Mouse (Mus musculus): ENCODE measurements around the gene Slc2a8. TPM values are rescaled to one million over a fixed set of nuclear protein-coding genes. Genes with fewer than 3 reads are reported as not detected.
A peak's percentile ranks its signal among the peaks of the same experiment; 100 is the strongest.

The Slc2a8 gene
- polyA plus RNA-seq, 1 experiment from 2014 or later = 23.9 TPM

DNA sequence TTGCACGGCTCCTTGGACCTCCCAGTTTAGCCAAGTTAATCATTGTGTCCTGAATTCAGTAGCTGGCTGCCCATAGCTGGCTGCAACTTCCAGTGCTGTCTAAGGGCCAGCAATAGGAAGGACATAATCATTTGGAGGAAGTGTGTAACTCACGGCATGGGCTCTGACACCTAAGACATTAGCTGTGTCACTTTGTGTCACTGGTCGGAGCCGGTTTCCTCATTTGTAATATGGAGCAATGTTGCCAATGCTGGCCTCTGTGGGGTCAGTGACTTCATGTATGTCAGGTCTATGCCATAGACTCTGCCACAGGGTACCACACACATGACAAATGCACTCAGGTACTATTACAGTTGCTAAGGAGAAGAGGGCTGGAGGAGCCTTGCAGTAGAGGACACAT, 21.6 kb downstream of the Slc2a8 start:
- H3K36me3 ChIP-seq = peaks cover 51% of the 10 kb centered on the region

GRCm38 (mm10) chr2:32957344-32957743, 24.5 kb downstream of the Slc2a8 start:
- Histone ChIP-seq H3K36me3 (peaks cover 55% of the 10 kb centered on the region), H3K27me3 (no peaks in the 10 kb centered on the region), H3K4me1 (peaks cover 12% of the 10 kb centered on the region), H3K9me3 (replicated peaks) (no peaks in the 10 kb centered on the region), H3K27ac (no peak overlapping the region), H3K4me2 (replicated peaks) (no peak overlapping the region), H3K9ac (no peak overlapping the region), H3K4me3 (no peak overlapping the region)
- WGBS = 61% methylated on average over 8 of the region's 8 CpGs
- ATAC-seq (ENCODE audit: low FRiP score) = no peak

More for the DNA sequence above, 21.6 kb downstream of the Slc2a8 start:
- ATAC-seq (ENCODE audit: low FRiP score) = no peak
- WGBS = 86% methylated on average over 4 of the region's 4 CpGs
- Histone ChIP-seq H3K9me3 (replicated peaks) (no peaks in the 10 kb centered on the region), H3K4me3 (no peak overlapping the region), H3K4me2 (replicated peaks) (peak overlapping the region; percentile 73), H3K9ac (peak overlapping the region; percentile 93; the same call in 1 of the 2 replicates), H3K27ac (no peak overlapping the region), H3K27me3 (no peaks in the 10 kb centered on the region), H3K4me1 (peaks cover 29% of the 10 kb centered on the region)

- Histone ChIP-seq H3K27ac (no peak overlapping the region), H3K4me2 (replicated peaks) (no peak overlapping the region), H3K9ac (no peak overlapping the region), H3K4me3 (no peak overlapping the region), H3K36me3 (peaks cover 78% of the 10 kb centered on the region), H3K9me3 (replicated peaks) (no peaks in the 10 kb centered on the region), H3K4me1 (peaks cover 3% of the 10 kb centered on the region; the same call in 1 of the 2 replicates), H3K27me3 (no peaks in the 10 kb centered on the region)
- no peak for ATAC-seq (ENCODE audit: low FRiP score)
- WGBS = 93% methylated on average over 2 of the region's 2 CpGs
Observed at GRCm38 (mm10) chr2:32954581-32954980, 27.3 kb downstream of the Slc2a8 start.

GRCm38 (mm10) chr2:32947454-32947853, 34.4 kb downstream of the Slc2a8 start:
- no peak for ATAC-seq (ENCODE audit: low FRiP score)
- Histone ChIP-seq H3K27ac (no peak overlapping the region), H3K4me3 (no peak overlapping the region), H3K36me3 (peaks cover 78% of the 10 kb centered on the region), H3K9ac (no peak overlapping the region), H3K27me3 (no peaks in the 10 kb centered on the region; the same call in 1 of the 2 replicates), H3K4me2 (replicated peaks) (no peak overlapping the region), H3K4me1 (no peaks in the 10 kb centered on the region), H3K9me3 (replicated peaks) (no peaks in the 10 kb centered on the region)
- 88% methylated on average over 11 of the region's 11 CpGs for WGBS

GRCm38 (mm10) chr2:32940483-32940882, 41.4 kb downstream of the Slc2a8 start:
- H3K9me3 ChIP-seq (replicated peaks) = no peaks in the 10 kb centered on the region
- H3K4me3 ChIP-seq = no peak overlapping the region
- no peak overlapping the region for H3K4me2 ChIP-seq (replicated peaks)
- peaks cover 82% of the 10 kb centered on the region for H3K36me3 ChIP-seq
- no peaks in the 10 kb centered on the region; the same call in 1 of the 2 replicates for H3K27me3 ChIP-seq
- 95% methylated on average over 4 of the region's 4 CpGs for WGBS
- no peak for ATAC-seq (ENCODE audit: low FRiP score)
- no peaks in the 10 kb centered on the region for H3K4me1 ChIP-seq
- H3K9ac ChIP-seq = no peak overlapping the region
- H3K27ac ChIP-seq = no peak overlapping the region

DNA sequence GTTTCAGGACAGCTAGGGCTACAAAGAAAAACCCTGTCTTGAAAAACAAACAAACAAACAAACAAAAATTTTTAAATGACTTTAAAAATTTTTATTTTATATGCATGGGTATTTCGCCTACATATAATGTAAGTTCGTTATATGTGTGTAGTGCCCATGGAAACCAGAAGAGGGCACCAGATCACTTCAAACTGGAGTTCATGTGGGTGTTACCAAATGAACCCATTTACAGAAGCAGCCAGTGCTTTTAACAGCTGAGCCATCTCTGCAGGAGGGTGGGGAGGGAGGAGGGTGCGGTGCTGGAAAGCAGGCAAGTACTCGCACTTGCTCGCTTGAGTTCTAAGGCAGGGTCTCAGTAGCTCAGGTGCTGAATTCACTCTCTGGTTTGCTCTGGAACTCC, 42.5 kb downstream of the Slc2a8 start:
- WGBS = 65% methylated on average over 5 of the region's 5 CpGs
- no peaks in the 10 kb centered on the region for H3K27me3 ChIP-seq
- no peak overlapping the region for H3K27ac ChIP-seq
- H3K4me2 ChIP-seq (replicated peaks) = no peak overlapping the region
- H3K9ac ChIP-seq = no peak overlapping the region
- H3K36me3 ChIP-seq = peaks cover 80% of the 10 kb centered on the region
- H3K9me3 ChIP-seq (replicated peaks) = no peaks in the 10 kb centered on the region
- no peak overlapping the region for H3K4me3 ChIP-seq
- H3K4me1 ChIP-seq = no peaks in the 10 kb centered on the region
- no peak for ATAC-seq (ENCODE audit: low FRiP score)

GRCm38 (mm10) chr2:32938741-32939140, 43.1 kb downstream of the Slc2a8 start:
- no peaks in the 10 kb centered on the region for H3K27me3 ChIP-seq
- no peak overlapping the region for H3K4me2 ChIP-seq (replicated peaks)
- no peaks in the 10 kb centered on the region for H3K9me3 ChIP-seq (replicated peaks)
- no peak overlapping the region for H3K4me3 ChIP-seq
- H3K4me1 ChIP-seq = no peaks in the 10 kb centered on the region
- H3K27ac ChIP-seq = no peak overlapping the region
- H3K9ac ChIP-seq = no peak overlapping the region
- 92% methylated on average over 5 of the region's 5 CpGs for WGBS
- H3K36me3 ChIP-seq = peaks cover 82% of the 10 kb centered on the region
- ATAC-seq (ENCODE audit: low FRiP score) = no peak

GRCm38 (mm10) chr2:32931730-32932129, 50.2 kb downstream of the Slc2a8 start:
- no peaks in the 10 kb centered on the region for H3K27me3 ChIP-seq
- H3K4me1 ChIP-seq = no peaks in the 10 kb centered on the region
- H3K36me3 ChIP-seq = peaks cover 49% of the 10 kb centered on the region

GRCm38 (mm10) chr2:32928947-32929829, 52.7 kb downstream of the Slc2a8 start:
- H3K36me3 ChIP-seq = peaks cover 39% of the 10 kb centered on the region

More at GRCm38 (mm10) chr2:32931730-32932129, 50.2 kb downstream of the Slc2a8 start:
- Histone ChIP-seq H3K9ac (0 out of 2 replicates have a peak overlapping the region, but pooled peaks have one; percentile 28), H3K9me3 (replicated peaks) (no peaks in the 10 kb centered on the region), H3K4me2 (replicated peaks) (no peak overlapping the region), H3K4me3 (no peak overlapping the region), H3K27ac (no peak overlapping the region)
- WGBS = 72% methylated on average over 7 of the region's 7 CpGs
- ATAC-seq (ENCODE audit: low FRiP score) = no peak

GRCm38 (mm10) chr2:32928235-32928946, 53.5 kb downstream of the Slc2a8 start:
- H3K4me3 ChIP-seq = no peak overlapping the region
- WGBS = 29% methylated on average over 10 of the region's 10 CpGs
- no peak overlapping the region for H3K9ac ChIP-seq
- H3K4me2 ChIP-seq (replicated peaks) = no peak overlapping the region
- no peaks in the 10 kb centered on the region for H3K4me1 ChIP-seq
- H3K9me3 ChIP-seq (replicated peaks) = no peaks in the 10 kb centered on the region
- H3K27ac ChIP-seq = no peak overlapping the region
- no peaks in the 10 kb centered on the region for H3K27me3 ChIP-seq
- ATAC-seq (ENCODE audit: low FRiP score) = peak; percentile 49; the same call in 1 of the 2 replicates
- H3K36me3 ChIP-seq = peaks cover 40% of the 10 kb centered on the region

More at GRCm38 (mm10) chr2:32928947-32929829, 52.7 kb downstream of the Slc2a8 start:
- Histone ChIP-seq H3K4me2 (replicated peaks) (no peak overlapping the region), H3K9ac (no peak overlapping the region), H3K9me3 (replicated peaks) (no peaks in the 10 kb centered on the region), H3K4me3 (no peak overlapping the region), H3K27ac (no peak overlapping the region), H3K4me1 (no peaks in the 10 kb centered on the region), H3K27me3 (no peaks in the 10 kb centered on the region)
- WGBS = 88% methylated on average over 19 of the region's 19 CpGs
- ATAC-seq (ENCODE audit: low FRiP score) = no peak

GRCm38 (mm10) chr2:32927624-32928234, 54.2 kb downstream of the Slc2a8 start:
- no peaks in the 10 kb centered on the region for H3K9me3 ChIP-seq (replicated peaks)
- no peaks in the 10 kb centered on the region for H3K4me1 ChIP-seq
- H3K4me2 ChIP-seq (replicated peaks) = no peak overlapping the region
- WGBS = 76% methylated on average over 15 of the region's 15 CpGs
- H3K4me3 ChIP-seq = no peak overlapping the region
- H3K27ac ChIP-seq = no peak overlapping the region
- no peaks in the 10 kb centered on the region for H3K27me3 ChIP-seq
- H3K36me3 ChIP-seq = peaks cover 40% of the 10 kb centered on the region
- 0 out of 2 replicates have a peak, but pooled peaks have one; percentile 13 for ATAC-seq (ENCODE audit: low FRiP score)
- no peak overlapping the region for H3K9ac ChIP-seq
